Mouse (Mus musculus) kidney, postnatal 0 days (tissue): ENCODE measurements around the gene H2afj. TPM values are rescaled to one million over a fixed set of nuclear protein-coding genes. Genes with fewer than 3 reads are reported as not detected.

Experiments
- ATAC-seq: fragments of 200-750 bp; cut with Nextera tagmentation; replicated peaks from 2 replicates; pipeline ENCODE4 v1.8.0; 2017; ENCODE audit warnings: low read depth, moderate number of reproducible peaks, moderate TSS enrichment, moderate library complexity; ENCODE audit not compliant: low FRiP score
- DNase-seq: peaks from one replicate; pipeline ENCODE4 v3.0.0-alpha.2; 2016; ENCODE audit warnings: low spot score
- H3K27ac ChIP-seq: fragments of 300-500 bp; sonication (generic); 2 replicates; pipeline ENCODE4 v1.5.1; 2014; ENCODE audit warnings: mild to moderate bottlenecking
- H3K27me3 ChIP-seq: fragments of 300-500 bp; sonication (generic); 2 replicates; pipeline ENCODE4 v1.6.1; 2014; ENCODE audit warnings: low read length, mixed read lengths; ENCODE audit not compliant: insufficient read depth
- H3K36me3 ChIP-seq: fragments of 300-500 bp; sonication (generic); 2 replicates; pipeline ENCODE4 v1.6.1; 2014; ENCODE audit warnings: low read length, mixed read lengths; ENCODE audit not compliant: insufficient read depth
- H3K4me1 ChIP-seq: fragments of 300-500 bp; sonication (generic); replicated peaks from 2 replicates; pipeline ENCODE4 v1.6.1; 2014; ENCODE audit warnings: antibody characterized with exemption, low read length, mixed read lengths; ENCODE audit not compliant: insufficient read depth
- H3K4me2 ChIP-seq: fragments of 300-500 bp; sonication (generic); 2 replicates; pipeline ENCODE4 v1.6.1; 2014; ENCODE audit warnings: mild to moderate bottlenecking, low read length, moderate library complexity, mixed read lengths
- H3K4me3 ChIP-seq: fragments of 300-500 bp; sonication (generic); replicated peaks from 2 replicates; pipeline ENCODE4 v1.5.1; 2014; ENCODE audit warnings: low read depth, low read length
- H3K9ac ChIP-seq: fragments of 300-500 bp; sonication (generic); 2 replicates; pipeline ENCODE4 v1.6.1; 2014; ENCODE audit warnings: low read depth, low read length
- H3K9me3 ChIP-seq: fragments of 300-500 bp; sonication (generic); replicated peaks from 2 replicates; pipeline ENCODE4 v1.6.1; 2016; ENCODE audit warnings: low read length, inconsistent platforms, mixed read lengths
- CTCF ChIP-seq: IDR thresholded peaks from 2 replicates; pipeline ENCODE4 v1.5.1; 2016; ENCODE audit warnings: antibody characterized with exemption, low read depth, mild to moderate bottlenecking, moderate library complexity
- WGBS: fragments of 180-500 bp; shearing (Covaris S2); extraction: QIAGEN DNeasy Blood & Tissue Kit; methylation state at CpG from one replicate; pipeline ENCODE4 v1.1.7; 2014; 5-methylcytosine and 5-hydroxymethylcytosine counted together
- polyA plus RNA-seq: library from polyadenylated mRNA; unstranded; fragments of >200 nt; fragmentation: Nextera tagmentation; extraction: Ambion mirVana; gene quantifications from 2 replicates; pipeline ENCODE4 v1.2.1, GENCODE M21; 2015

Gene H2afj
- polyA plus RNA-seq, 1 experiment from 2014 or later: 180 TPM

DNA sequence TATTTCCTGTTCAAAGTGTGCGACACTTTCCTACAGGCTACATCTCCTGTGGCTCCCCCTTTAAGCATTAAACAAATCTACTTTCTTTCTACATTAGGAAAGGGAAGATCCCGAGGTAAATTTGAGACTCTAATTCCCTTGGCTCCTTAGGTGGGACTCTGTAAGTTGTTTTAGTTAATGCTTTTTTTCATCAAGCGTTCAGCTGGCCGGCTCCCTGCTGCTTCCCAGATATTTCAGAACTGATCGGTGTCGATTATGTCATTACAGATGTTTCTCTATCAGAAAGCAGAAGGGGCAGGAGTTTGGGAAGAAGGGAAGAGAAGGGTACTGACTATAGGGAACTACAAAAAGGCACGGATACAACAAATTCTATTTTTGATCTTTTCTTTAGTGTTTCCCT is 19.1 kb downstream of the H2afj start:
- H3K27ac ChIP-seq: no peak overlapping the region
- ATAC-seq: no peak

DNA sequence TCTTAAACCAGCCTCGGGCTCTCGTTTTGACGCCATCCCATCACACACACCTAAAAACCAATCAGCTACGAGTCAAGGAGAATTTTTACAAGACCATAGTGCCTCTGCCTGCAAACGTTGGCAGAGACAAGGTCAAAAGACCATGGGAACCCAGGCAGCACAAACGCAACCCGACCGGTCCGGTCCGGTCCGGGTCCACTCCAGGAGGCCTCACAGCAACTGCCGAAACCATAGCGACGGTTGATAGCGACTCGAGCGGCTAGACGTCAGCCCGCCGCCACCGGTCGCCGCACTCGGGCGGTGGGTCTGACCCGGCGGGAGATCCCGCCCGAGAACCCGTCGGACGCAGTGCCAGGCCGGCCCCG is 19.5 kb downstream of the H2afj start, which contains the start of gene BC049715:
BC049715 (plus strand) TSS at position 111 of the 365 bp plus-strand sequence.
- no peaks in the 10 kb centered on the region for H3K9me3 ChIP-seq
- WGBS: under 1% methylated on average over 34 of the region's 34 CpGs
- peak within 1 kb of the TSS; percentile 100 for H3K9ac ChIP-seq
- no peaks in the 10 kb centered on the region for H3K27me3 ChIP-seq
- no peak for DNase-seq
- ATAC-seq: peak; percentile 45
- 0 out of 2 replicates have a peak, but pooled peaks cover 5% of the 10 kb centered on the region for H3K4me1 ChIP-seq
- H3K36me3 ChIP-seq: peaks cover 20% of the 10 kb centered on the region; the same call in 1 of the 2 replicates
- peak within 1 kb of the TSS; percentile 75 for H3K4me2 ChIP-seq
- TF ChIP-seq CTCF: no peak
- H3K27ac ChIP-seq: peak within 1 kb of the TSS; percentile 89
- H3K4me3 ChIP-seq: peak within 1 kb of the TSS; percentile 100

More for the DNA sequence above, 19.1 kb downstream of the H2afj start:
- no peaks in the 10 kb centered on the region for H3K27me3 ChIP-seq
- H3K4me1 ChIP-seq: 0 out of 2 replicates have a peak, but pooled peaks cover 5% of the 10 kb centered on the region
- H3K4me2 ChIP-seq: peak overlapping the region; percentile 75
- peak overlapping the region; percentile 100 for H3K4me3 ChIP-seq
- no peak for TF ChIP-seq CTCF
- H3K9ac ChIP-seq: peak overlapping the region; percentile 100
- H3K9me3 ChIP-seq: no peaks in the 10 kb centered on the region
- WGBS: 14% methylated on average over 7 of the region's 7 CpGs
- no peak for DNase-seq
- peaks cover 24% of the 10 kb centered on the region; the same call in 1 of the 2 replicates for H3K36me3 ChIP-seq

DNA sequence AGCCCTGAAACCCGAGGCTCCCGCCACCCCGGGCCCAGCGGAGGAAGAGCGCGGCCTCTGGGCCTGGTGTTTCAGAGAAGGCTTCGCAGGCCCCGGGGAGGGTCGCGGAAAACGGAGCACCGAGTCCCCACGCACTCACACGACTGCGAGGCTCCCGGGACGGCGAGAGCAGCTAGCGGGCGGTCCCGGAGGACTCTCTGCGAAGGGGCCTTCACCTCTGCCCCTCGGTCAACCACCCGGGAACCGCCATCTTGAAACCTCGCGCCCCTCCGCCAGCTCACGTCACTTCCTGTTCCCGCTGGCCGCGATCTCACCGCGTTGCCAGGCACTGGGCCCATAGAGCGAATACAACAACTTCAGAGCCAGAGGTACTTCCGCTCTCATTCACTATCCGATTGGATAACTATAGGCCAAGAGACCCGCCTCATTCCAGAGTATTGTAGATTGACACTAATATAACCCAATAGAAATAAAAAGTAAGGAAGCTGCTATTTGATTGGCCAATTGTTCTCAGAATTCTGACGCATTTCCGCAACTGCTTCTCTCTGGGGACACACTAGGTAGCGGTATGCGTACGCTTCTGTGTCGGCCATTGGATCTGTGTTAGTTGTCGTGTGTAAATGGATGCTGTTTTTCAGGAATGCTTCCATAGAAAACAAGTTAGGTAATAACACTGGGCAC is 20.0 kb downstream of the H2afj start, which contains the start of gene Wbp11:
Wbp11 (minus strand) TSS at position 353 of the 681 bp plus-strand sequence.
- DNase-seq (peak; percentile 100), ATAC-seq (peak; percentile 100)
- WGBS: under 1% methylated on average over 45 of the region's 45 CpGs
- peaks cover 15% of the 10 kb centered on the region; the same call in 1 of the 2 replicates for H3K36me3 ChIP-seq
- H3K27ac ChIP-seq: peak within 1 kb of the TSS; percentile 89
- H3K4me3 ChIP-seq: peak within 1 kb of the TSS; percentile 100
- no peaks in the 10 kb centered on the region for H3K9me3 ChIP-seq
- peak; percentile 54 for TF ChIP-seq CTCF
- H3K27me3 ChIP-seq: no peaks in the 10 kb centered on the region
- peak within 1 kb of the TSS; percentile 100 for H3K9ac ChIP-seq
- 0 out of 2 replicates have a peak, but pooled peaks cover 5% of the 10 kb centered on the region for H3K4me1 ChIP-seq
- H3K4me2 ChIP-seq: peak within 1 kb of the TSS; percentile 75

DNA sequence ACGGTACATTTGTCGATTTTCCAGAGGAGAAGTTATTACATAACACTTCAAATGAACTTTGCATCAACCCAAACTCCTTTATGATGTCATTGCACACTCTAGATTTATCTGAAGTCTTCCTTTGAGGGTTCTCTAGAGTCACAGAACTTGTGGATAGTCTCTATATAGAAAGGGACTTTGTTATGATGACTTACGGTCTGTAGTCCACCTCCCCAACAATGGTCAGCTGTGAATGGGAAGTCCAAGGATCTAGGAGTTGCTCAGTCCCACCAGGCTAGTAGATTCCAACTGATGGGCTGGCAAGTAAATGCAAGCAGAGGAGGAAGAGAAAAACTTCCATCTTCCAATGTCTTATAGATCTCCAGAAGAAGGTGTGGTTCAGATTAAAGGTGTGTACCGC is 20.6 kb downstream of the H2afj start:
- 0 out of 2 replicates have a peak, but pooled peaks cover 5% of the 10 kb centered on the region for H3K4me1 ChIP-seq
- H3K9ac ChIP-seq: no peak overlapping the region
- H3K9me3 ChIP-seq: no peaks in the 10 kb centered on the region
- ATAC-seq (no peak), DNase-seq (no peak)
- peak overlapping the region; percentile 33 for H3K4me3 ChIP-seq
- TF ChIP-seq CTCF: no peak
- no peaks in the 10 kb centered on the region for H3K27me3 ChIP-seq
- 0 out of 2 replicates have a peak overlapping the region, but pooled peaks have one; percentile 31 for H3K27ac ChIP-seq
- H3K4me2 ChIP-seq: peak overlapping the region; percentile 56
- WGBS: 31% methylated on average over 4 of the region's 4 CpGs
- peaks cover 13% of the 10 kb centered on the region; the same call in 1 of the 2 replicates for H3K36me3 ChIP-seq

DNA sequence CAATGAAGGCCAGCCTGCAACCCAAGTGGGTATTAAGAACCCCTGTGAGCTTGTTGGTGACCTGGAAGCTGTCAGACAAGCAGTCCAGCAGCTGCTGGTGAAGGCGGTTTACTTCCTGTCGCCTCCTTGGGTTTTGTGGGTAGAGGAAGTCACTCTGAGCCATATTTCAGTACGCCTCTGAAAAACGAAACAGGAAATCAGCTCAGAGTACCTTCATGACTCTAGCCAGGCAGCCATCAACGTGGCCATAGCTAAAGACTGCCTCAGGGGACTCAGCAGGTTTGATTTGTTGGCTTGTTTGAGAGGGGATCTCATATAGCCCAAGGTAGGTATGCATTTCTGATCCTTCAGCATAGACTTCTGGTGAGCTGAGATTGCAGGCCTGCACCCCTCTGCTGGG is 23.7 kb downstream of the H2afj start:
- ATAC-seq (no peak), DNase-seq (no peak)
- H3K36me3 ChIP-seq: no peaks in the 10 kb centered on the region
- no peak overlapping the region for H3K4me3 ChIP-seq
- H3K27ac ChIP-seq: no peak overlapping the region
- 66% methylated on average over 5 of the region's 5 CpGs for WGBS
- TF ChIP-seq CTCF: no peak
- no peaks in the 10 kb centered on the region for H3K9me3 ChIP-seq
- no peaks in the 10 kb centered on the region for H3K27me3 ChIP-seq
- H3K4me1 ChIP-seq: 0 out of 2 replicates have a peak, but pooled peaks cover 2% of the 10 kb centered on the region
- H3K9ac ChIP-seq: no peak overlapping the region
- no peak overlapping the region for H3K4me2 ChIP-seq

DNA sequence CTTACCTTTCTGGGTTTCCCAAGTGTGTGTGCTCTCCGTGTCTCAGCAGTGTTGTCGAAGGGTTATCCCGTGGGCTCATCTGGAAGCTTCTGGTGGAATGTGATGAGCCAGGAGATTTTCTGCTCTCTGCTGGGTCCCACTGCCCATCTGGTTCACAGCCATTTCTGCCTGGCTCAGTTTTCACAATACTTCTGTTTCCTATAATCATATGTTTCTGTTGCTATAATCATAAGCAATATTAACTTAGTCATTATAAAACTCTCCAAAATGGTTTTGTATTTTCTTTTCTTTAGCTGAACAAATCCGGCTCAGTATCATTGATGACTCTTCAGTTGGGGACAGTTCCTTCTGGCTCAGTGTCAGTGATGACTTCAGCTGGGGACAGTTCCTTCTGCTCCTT is 27.3 kb downstream of the H2afj start, which contains the start of gene Smco3:
Smco3 (minus strand) TSS at position 101 of the 400 bp plus-strand sequence.
- Histone ChIP-seq H3K4me3 (no peak within 1 kb of the TSS), H3K9me3 (no peaks in the 10 kb centered on the region), H3K36me3 (no peaks in the 10 kb centered on the region), H3K4me1 (no peaks in the 10 kb centered on the region), H3K4me2 (0 out of 2 replicates have a peak within 1 kb of the TSS, but pooled peaks have one; percentile 2), H3K27me3 (no peaks in the 10 kb centered on the region), H3K27ac (no peak within 1 kb of the TSS), H3K9ac (no peak within 1 kb of the TSS)
- DNase-seq (no peak), ATAC-seq (no peak)
- TF ChIP-seq CTCF: no peak
- WGBS: 38% methylated on average over 4 of the region's 4 CpGs
